Mouse (Mus musculus) megakaryocyte, embryonic 14.5 days (primary cell): ENCODE data around the gene Garem2.

Experiments
- FLI1 ChIP-seq: IDR thresholded peaks from 2 replicates; pipeline ENCODE4 v1.6.1; 2012; ENCODE audit warnings: low read length, inconsistent platforms, mixed read lengths
- GATA1 ChIP-seq: IDR thresholded peaks from 3 replicates; pipeline ENCODE4 v1.6.1; 2012; ENCODE audit warnings: mixed read lengths, low read length, inconsistent platforms, borderline replicate concordance

GRCm38 (mm10) chr5:30148133-30148920 is 43.4 kb downstream of the Garem2 start:
- no peak for TF ChIP-seq GATA1
- no peak for TF ChIP-seq FLI1
